Mouse (Mus musculus) CD4-positive, CD25-positive, alpha-beta regulatory T cell, adult 4 months (primary cell): ENCODE results near the gene Ubqln4. TPM values are rescaled to one million over a fixed set of nuclear protein-coding genes. Genes with fewer than 3 reads are reported as not detected.

Source experiments
- ATAC-seq: one replicate; pipeline ENCODE4 v1.8.0; 2017
- polyA plus RNA-seq, 2 experiments: library from polyadenylated mRNA; unstranded; fragments of 100-300 nt; shearing (Covaris generic); gene quantifications; one replicate each; pipeline ENCODE4 v1.2.1; 2017

The Ubqln4 gene
- 10 to 100 TPM; 11.9 to 12.0 TPM for polyA plus RNA-seq

GRCm38 (mm10) chr3:88553525-88553879 is at the start of gene Ubqln4:
Gene Ubqln4 (plus strand): TSS chr3:88553758.
- ATAC-seq: peak; percentile 68

- no peak for ATAC-seq
Observed at GRCm38 (mm10) chr3:88503881-88504746, 49.4 kb upstream of the Ubqln4 start.

GRCm38 (mm10) chr3:88505081-88505480 is 48.5 kb upstream of the Ubqln4 start:
- no peak for ATAC-seq

- ATAC-seq: no peak
Observed at GRCm38 (mm10) chr3:88505765-88506164, 47.8 kb upstream of the Ubqln4 start.

GRCm38 (mm10) chr3:88509250-88509649 is 44.3 kb upstream of the Ubqln4 start:
- ATAC-seq: no peak

- peak; percentile 92 for ATAC-seq
Observed at GRCm38 (mm10) chr3:88509692-88510420, 43.7 kb upstream of the Ubqln4 start, which contains the start of gene Lmna. Gene Lmna (minus strand): TSS chr3:88509956.

GRCm38 (mm10) chr3:88510421-88511289 is 42.9 kb upstream of the Ubqln4 start:
- no peak for ATAC-seq

- ATAC-seq: no peak
Observed at GRCm38 (mm10) chr3:88511559-88511958, 42.0 kb upstream of the Ubqln4 start.

- ATAC-seq: no peak
Observed at GRCm38 (mm10) chr3:88512141-88512895, 41.2 kb upstream of the Ubqln4 start.

- ATAC-seq: no peak
Observed at GRCm38 (mm10) chr3:88512896-88513545, 40.5 kb upstream of the Ubqln4 start.

GRCm38 (mm10) chr3:88513546-88514115 is 39.9 kb upstream of the Ubqln4 start:
- ATAC-seq: peak; percentile 8

- no peak for ATAC-seq
Observed at GRCm38 (mm10) chr3:88514231-88515094, 39.1 kb upstream of the Ubqln4 start.

GRCm38 (mm10) chr3:88515095-88515386 is 38.5 kb upstream of the Ubqln4 start:
- ATAC-seq: no peak

- no peak for ATAC-seq
Observed at GRCm38 (mm10) chr3:88516407-88516806, 37.2 kb upstream of the Ubqln4 start.

GRCm38 (mm10) chr3:88518411-88518810 is 35.1 kb upstream of the Ubqln4 start:
- ATAC-seq: no peak

- ATAC-seq: no peak
Observed at GRCm38 (mm10) chr3:88520078-88520477, 33.5 kb upstream of the Ubqln4 start.

- no peak for ATAC-seq
Observed at GRCm38 (mm10) chr3:88521156-88521555, 32.4 kb upstream of the Ubqln4 start.

GRCm38 (mm10) chr3:88521803-88522331 is 31.7 kb upstream of the Ubqln4 start:
- peak; percentile 85 for ATAC-seq

- no peak for ATAC-seq
Observed at GRCm38 (mm10) chr3:88523027-88523426, 30.5 kb upstream of the Ubqln4 start.

- no peak for ATAC-seq
Observed at GRCm38 (mm10) chr3:88525021-88525420, 28.5 kb upstream of the Ubqln4 start.
